Mouse (Mus musculus) mesoderm, embryonic 11.5 days (tissue): ENCODE results near the gene Ajm1.

Experiments used
- DNase-seq: peaks from one replicate; pipeline ENCODE4 v3.0.0-alpha.2; 2012; ENCODE audit warnings: low read depth, low spot score

Gene Ajm1

GRCm38 (mm10) chr2:25583571-25583970 is 2.0 kb upstream of the Ajm1 start:
- no peak for DNase-seq

DNA sequence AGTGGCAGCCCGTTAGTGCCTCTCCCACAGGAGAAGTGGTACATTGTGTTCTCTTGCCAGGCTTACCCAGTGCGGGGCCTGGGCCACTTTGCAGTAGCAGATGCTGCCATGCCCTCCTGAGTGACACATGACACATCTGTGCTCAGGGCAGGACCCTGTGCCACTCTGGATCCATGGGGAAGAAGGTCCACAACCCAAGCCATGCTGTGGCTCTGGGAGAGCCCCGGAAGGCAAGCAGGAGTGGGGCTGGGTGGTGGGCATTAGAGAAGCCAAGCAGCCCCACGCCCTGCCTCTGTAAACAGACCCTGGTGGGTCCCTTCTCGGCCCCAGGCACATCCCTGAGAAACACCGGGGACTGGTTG is 1.5 kb upstream of the Ajm1 start:
- no peak for DNase-seq

- peak; percentile 28 for DNase-seq
Observed at GRCm38 (mm10) chr2:25582466-25583119, 1.0 kb upstream of the Ajm1 start.

DNA sequence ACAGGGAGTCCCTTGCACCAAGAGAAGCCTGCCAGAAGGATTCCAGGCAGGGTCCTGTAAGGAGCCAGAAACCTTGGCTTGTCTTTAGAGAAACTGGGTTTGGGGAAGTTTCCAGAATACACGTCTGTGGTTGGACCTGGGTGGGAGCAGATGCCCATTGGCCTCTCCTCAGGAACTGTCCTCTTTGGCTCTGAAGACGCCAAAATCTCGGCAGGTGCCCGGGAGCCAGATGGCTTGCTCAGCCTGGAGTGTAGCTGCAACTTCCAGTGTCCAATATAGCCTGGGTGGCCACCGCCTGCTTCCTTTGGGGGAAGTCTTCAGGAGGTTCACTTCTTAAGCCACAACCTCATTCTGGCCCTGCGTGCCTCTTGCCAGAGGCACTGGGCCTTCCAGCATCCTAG is 344 bp upstream of the Ajm1 start:
- DNase-seq: no peak

GRCm38 (mm10) chr2:25580621-25581101 is 896 bp downstream of the Ajm1 start:
- DNase-seq: no peak

DNA sequence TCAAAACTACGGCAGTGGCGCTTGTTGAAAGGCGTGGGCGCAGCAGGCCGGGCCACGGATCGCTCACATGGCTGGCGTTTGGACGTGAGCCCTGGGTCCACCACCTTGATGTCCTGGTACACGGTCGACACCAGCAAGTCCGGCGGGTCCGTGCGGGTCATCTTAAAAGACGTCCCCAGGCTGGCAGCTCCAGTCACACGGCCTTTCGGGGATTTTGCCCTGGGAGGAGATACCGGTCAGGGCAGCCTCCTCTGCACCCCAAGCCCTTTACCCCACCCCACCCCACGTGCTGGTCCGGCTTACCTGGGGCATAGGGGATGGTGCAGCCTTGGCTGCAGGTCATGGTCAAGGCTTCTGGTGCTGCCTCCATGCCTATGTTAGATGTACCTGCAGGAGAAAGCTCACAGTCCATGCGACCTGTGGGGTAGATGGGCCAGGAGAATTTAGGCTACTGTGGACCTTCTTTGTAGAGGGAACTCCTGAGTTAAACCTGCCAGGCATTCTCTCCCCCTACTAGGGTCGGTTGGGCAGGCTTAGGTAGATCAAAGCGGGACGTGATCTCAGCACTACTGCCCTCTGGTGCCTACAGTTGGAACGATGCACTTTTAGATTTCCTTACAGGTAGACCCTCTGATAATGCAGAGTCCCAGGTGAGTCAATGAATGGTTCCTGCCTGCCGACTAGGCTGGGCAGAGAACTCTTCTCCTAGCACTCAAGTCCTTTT is 1.7 kb downstream of the Ajm1 start:
- DNase-seq: peak; percentile 39

DNA sequence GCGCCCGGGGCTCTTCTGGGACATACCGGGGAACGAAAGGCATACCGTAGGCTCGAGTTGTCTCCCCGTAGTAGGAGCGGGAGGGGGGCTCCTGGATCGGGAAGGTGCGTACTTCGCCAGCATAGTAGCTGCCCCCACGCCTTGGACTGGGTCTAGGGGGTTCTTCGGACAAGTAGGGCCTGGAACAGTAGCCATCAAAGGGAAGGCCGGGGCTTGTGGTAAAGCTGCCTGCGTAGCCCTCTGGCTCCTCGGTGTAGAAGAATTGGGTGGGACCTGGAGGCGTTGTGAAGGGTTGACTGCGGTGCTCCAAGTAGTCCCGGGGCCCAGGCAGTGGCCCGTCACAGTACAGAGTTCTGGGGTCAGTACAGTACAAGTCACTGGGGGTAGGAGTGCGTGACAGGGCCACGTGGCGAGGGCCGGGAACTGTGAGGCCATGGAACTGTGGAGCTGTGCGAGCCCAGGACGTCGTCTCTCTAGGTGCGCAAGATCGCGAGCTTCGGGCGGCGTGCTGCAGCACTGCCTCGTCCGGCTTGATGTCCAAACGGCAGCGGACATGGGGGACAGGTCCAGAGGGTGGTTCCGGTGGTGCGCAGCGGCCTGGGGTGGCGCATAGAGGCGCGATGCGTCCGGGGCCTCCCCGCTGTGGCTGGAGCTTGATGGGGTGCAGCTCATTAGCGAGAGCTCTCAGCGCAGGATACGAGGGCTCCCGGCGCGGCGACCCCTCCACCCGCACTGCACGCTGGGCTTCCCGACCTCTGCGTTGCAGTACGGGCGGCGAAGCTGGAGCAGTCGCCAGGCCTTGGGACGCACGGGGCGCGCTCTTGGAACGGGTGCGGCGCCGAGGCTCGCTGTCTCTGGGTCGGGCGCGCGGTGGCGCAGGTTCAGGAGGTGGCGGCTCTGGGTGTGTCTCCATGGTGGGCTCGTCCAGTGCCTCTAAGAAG is 2.5 kb downstream of the Ajm1 start:
- no peak for DNase-seq

GRCm38 (mm10) chr2:25577951-25578795 is 3.4 kb downstream of the Ajm1 start:
- DNase-seq: peak; percentile 52

DNA sequence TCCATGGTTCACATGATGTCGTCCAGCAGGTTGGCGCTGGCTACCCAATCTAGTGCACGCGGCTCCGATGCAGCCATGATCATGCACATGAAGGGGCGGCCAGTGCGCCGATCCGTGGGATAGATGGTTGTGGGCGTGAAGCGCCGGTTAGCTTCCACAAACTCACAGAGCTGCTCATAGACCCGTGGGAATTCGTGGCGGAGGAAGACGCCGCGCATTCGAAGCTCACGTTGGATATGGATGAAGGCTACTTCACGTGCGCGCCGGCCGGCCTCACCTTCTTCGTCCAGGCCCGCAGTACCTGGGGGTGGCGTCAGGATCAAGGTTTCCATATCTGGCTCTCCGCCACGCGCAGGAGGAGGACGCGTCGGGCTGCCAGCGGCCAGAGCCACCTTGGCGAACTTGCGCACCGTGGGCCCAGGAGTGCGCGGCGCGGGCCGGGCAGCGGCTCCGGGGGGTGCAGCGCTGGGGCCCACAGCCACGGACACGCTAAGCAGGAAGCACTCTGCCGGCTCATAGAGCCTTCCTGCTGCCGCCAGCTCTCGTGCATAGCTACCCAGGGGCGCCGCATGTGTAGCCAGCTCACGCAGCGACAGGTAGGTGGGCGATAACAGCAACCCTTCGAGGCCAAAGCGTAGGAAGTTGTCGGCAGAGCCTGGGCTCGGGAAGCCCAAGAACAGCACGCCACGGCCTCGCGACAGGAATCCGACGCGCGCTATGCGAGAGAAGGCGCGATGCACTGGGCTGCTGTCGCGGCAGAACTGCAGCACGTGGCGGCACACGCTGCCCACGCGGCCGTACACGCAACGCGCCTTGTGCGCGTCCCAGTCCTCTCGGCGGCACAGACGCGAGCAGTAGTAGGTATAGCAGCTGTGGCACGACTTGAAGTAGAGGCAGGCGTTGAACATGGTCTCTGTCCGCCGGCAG is 4.3 kb downstream of the Ajm1 start:
- DNase-seq: peak; percentile 30

DNA sequence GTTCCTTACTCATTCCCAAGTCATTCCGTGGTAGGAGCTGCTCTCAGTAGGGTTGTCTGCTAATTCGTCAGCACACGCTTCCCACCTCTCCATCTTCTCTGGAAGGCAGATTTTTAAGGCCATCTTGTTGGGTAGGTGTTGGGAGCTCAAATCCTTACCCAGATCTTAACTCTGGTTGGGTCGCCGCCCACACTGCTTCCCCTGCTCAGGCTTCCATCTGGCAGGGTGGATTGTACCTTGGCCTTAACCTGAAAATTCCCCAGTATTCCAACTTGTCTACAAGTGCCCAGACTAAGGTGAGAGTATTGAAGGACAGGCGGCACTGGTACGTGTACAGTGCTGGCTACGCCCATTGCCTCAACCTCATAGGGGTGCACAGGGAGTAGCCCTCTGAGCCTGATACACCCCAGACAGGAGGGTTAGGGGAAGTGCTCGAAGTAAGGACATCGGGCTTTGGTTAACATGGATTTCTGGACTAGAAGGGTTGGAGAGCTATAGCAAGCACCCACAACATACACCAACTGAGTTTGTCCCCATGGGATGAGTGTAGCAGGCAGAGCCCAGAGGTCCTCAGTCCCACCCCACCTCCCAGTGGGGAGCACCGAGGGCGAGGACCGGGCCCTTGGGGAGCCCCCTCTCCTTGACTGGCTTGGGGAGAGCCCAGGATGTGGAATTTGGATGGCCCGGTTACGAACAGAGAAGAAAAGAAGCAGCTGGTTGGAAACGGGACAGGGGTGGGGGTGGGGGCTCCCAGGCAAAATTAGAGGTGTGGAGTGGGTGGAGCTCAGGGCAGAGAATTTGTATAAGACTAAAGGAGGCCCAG is 5.3 kb downstream of the Ajm1 start:
- no peak for DNase-seq

DNA sequence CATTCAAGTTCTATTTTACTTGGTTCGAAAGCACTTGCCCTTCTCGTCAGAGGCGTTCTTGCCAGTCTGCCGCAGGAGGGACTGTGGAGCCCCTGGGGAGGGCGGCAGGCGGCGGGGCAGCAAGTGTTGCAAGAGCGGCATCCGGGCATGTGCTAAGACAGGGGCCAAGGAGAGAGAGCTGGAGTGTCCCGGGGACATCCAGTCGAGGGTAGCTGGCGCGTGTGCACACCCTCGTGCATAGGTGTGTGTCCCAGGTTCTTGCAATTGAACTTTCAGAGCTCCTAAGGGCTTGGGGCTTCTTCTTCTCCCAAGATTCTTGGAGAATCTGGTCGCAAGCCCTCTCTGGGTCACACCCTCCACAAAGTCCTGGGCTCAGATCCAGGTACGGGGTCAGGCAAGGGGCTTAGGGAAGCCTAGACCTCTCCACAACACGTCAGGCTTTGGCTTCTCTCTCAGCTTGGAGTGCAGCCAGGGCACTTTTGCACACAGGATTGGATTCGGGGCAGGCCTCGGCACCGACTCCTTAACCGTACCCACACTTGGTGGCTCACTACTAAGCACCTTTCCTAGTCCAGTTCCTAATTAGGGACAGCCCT is 6.0 kb downstream of the Ajm1 start:
- DNase-seq: peak; percentile 30

- DNase-seq: peak; percentile 97
Observed at GRCm38 (mm10) chr2:25574579-25575431, 6.8 kb downstream of the Ajm1 start, which contains the start of the genes Mamdc4 and Phpt1. Mamdc4 (minus strand) TSS chr2:25574845. Phpt1 (minus strand) TSS chr2:25575224.

DNA sequence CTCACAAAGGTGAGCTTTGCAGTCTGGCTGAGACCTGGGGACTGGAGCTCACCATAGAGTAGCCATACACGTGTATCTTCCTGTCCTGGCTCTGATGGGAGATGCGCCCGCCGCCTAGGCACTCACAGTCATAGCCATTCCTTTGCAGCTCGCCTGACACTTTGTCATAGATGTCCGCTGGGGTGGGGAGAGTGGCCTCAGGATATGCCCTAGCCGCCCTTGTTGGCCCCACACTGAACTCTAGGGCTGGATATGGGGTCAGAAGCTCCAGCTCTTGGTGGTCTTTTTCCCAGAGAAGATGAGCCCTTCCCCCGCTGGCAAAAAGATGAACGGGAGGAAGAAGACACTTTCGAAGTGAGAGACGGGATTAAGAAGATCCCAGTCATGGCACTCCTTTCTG is 7.4 kb downstream of the Ajm1 start:
- no peak for DNase-seq

GRCm38 (mm10) chr2:25573068-25573467 is 8.5 kb downstream of the Ajm1 start:
- DNase-seq: no peak

GRCm38 (mm10) chr2:25571221-25571620 is 10.3 kb downstream of the Ajm1 start:
- no peak for DNase-seq

DNA sequence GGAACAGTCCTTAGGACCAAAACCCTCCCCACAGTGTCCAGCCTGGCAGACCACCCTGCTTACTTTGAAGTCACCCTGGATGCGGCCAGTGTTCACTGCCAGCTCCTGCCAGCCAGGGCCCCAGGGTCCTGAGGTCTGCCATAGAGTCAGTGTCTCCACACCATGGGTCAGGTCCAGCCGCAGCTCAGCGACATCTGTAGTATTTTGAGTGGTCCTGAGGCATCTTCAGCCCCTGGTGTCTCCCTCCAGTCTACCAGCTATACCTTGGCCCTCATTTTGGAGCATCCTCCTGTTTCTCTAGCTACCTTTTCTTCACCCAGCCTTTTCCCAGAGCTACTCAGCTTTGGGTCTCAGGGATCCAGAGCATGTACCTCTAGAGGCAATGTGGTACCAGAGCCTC is 12.2 kb downstream of the Ajm1 start:
- no peak for DNase-seq

DNA sequence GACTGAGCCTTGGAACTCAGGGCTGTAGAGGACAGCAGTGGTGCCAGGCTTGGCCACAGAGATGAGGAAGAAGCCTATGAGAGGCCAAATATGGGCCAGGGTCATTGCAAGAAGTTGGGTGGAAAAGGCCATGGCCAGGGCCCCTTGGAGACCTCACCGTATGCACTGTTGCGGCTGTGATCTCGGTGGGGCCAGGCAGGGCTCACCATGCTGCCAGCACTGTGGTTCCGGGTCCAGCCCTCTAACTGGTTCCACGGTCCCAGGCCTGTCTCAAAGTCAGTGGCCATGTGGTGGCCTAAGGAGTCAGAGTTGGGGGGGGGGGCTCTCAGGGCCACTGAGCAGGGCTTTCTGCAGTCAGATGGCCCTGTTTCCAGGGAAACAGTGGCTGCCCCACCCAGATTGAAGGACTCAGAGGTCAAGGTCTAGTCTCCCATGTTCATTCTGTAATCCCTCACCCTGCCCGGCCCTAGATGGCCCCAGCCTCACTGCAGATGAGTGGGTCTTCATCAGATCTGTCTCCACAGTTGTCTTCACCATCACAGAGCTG is 13.0 kb downstream of the Ajm1 start:
- DNase-seq: no peak

DNA sequence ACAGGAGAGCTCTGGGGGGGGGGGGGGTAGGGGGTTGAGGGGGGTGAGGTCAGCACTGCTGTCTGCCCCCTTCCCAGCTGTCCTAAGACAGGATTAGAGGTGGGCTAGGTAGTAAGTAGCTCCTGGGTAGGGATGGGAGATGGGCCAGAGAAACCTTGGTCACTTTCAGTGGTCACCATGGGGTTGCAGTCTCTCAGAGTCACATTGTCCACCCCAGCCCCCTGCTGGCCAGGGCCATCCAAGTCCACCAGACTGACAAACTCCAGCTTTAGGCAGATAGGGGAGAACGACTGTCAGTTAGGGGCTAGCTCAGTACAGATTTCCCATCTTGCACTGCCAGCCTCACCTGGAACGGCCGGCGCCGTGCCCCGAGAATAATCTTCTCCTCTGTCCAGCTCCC is 15.0 kb downstream of the Ajm1 start:
- DNase-seq: no peak
